Mouse (Mus musculus): ENCODE measurements around the gene Ctsz. TPM values are rescaled to one million over a fixed set of nuclear protein-coding genes. Genes with fewer than 3 reads are reported as not detected.

Gene Ctsz
- polyA plus RNA-seq, 1 experiment from 2014 or later, result 102 TPM

DNA sequence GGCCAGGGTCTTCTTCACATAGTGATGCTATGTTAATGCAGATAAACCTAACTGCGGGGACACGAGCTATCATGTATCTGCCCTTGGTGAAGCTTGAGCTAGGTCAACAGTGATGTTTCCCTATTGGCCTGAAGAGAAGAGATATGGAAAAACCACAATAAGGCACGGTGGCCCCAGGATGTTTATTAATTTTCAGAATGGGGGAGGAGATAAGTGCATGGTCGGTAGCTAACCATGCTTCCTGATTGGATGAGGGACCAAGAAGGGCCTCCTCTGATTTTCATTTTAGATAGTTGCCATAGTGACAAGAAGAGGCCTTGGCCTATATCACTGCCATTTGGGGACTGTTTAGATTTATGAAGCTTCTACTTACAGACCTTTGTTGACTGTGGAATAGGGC, 31.5 kb upstream of the Ctsz start:
- H3K4me1 ChIP-seq (ENCODE audit: control insufficient read depth, insufficient read depth, low read length), result peaks cover 7% of the 10 kb centered on the region; the same call in 1 of the 2 replicates
- no peaks in the 10 kb centered on the region; the same call in 1 of the 2 replicates for H3K36me3 ChIP-seq (ENCODE audit: control insufficient read depth, insufficient read depth, low read length)
- no peak overlapping the region for H3K27ac ChIP-seq (ENCODE audit: low read depth, low read length)
- no peak overlapping the region for H3K4me2 ChIP-seq
- WGBS, result 90% methylated on average over 4 of the region's 4 CpGs
- H3K9me3 ChIP-seq (ENCODE audit: control insufficient read depth, low read length), result no peaks in the 10 kb centered on the region
- H3K9ac ChIP-seq (ENCODE audit: low read length), result no peak overlapping the region
- no peaks in the 10 kb centered on the region for H3K27me3 ChIP-seq (ENCODE audit: control insufficient read depth, insufficient read depth, low read length)
- peak; percentile 57 for DNase-seq (ENCODE audit: low spot score, missing footprints)
- no peak for ATAC-seq (ENCODE audit: low FRiP score)
- no peak overlapping the region for H3K4me3 ChIP-seq (ENCODE audit: low read depth, low read length)

DNA sequence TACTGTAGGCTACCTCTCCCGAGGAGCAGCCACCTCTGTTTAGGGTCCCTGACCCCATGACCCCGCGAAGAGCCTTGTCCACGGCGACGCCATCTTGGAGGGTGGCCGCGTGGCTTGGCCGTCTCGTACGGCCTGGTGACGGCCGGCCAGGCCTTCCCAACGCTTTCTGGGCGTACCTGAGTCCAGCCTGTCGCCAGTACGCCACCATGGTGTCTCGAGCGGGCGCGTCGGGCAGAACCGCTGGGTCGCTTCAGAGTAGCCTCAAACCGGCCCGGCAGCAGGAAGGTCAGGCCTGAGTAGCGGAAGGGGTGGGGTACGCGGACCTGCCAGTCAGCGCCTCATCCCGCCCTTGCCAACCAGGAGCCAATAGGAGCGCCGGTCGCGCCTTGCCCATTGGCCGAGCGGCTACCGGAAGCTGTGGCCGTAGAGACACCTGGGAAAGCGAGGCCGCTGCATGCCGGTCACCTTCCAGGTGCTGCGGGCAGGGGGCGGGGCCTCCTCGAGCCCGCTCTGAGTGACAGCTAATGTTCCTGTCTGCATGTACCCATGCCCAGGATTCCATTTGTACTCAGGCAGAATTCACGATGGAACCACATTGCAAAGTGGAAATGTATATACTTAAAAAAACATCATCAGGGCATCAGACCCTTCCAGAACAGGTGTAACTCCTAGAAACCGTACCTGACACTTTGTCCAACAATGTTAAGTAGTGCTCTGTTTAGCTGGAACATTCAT, 25.1 kb upstream of the Ctsz start, which contains the start of gene Atp5e:
Atp5e (minus strand) TSS at position 317 of the 735 bp plus-strand sequence.
- H3K9me3 ChIP-seq (ENCODE audit: control insufficient read depth, low read length), result no peaks in the 10 kb centered on the region
- peak within 1 kb of the TSS; percentile 95 for H3K4me2 ChIP-seq
- no peaks in the 10 kb centered on the region for H3K27me3 ChIP-seq (ENCODE audit: control insufficient read depth, insufficient read depth, low read length)
- DNase-seq (ENCODE audit: low spot score, missing footprints) (peak; percentile 98), ATAC-seq (ENCODE audit: low FRiP score) (peak; percentile 100)
- peaks cover 7% of the 10 kb centered on the region; the same call in 1 of the 2 replicates for H3K4me1 ChIP-seq (ENCODE audit: control insufficient read depth, insufficient read depth, low read length)
- 0 out of 2 replicates have a peak within 1 kb of the TSS, but pooled peaks have one; percentile 25 for H3K27ac ChIP-seq (ENCODE audit: low read depth, low read length)
- H3K36me3 ChIP-seq (ENCODE audit: control insufficient read depth, insufficient read depth, low read length), result peaks cover 4% of the 10 kb centered on the region; the same call in 1 of the 2 replicates
- peak within 1 kb of the TSS; percentile 91 for H3K9ac ChIP-seq (ENCODE audit: low read length)
- 2% methylated on average over 48 of the region's 48 CpGs for WGBS
- peak within 1 kb of the TSS; percentile 73 for H3K4me3 ChIP-seq (ENCODE audit: low read depth, low read length)

DNA sequence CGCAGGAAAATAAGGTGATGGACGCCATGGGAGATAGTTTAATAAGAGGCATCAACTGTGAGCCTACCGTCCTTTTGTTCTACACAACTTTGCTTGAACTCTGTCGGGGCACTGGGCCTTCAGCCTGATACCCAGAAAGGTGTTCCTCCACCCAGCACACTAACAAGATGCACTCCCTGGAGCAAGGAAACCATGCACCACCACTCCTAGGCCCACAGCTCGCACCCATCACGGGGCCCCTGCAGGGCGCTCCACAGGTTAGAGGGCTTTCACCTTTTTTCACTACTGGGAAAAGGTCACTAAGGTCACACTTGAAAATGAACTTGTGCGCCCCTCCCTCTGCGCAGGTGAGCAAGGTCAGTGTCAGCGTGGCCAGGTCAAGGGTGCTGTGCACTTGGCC, 24.5 kb upstream of the Ctsz start:
- H3K4me2 ChIP-seq, result peak overlapping the region; percentile 95
- H3K9ac ChIP-seq (ENCODE audit: low read length), result peak overlapping the region; percentile 91
- peak overlapping the region; percentile 73 for H3K4me3 ChIP-seq (ENCODE audit: low read depth, low read length)
- H3K36me3 ChIP-seq (ENCODE audit: control insufficient read depth, insufficient read depth, low read length), result peaks cover 4% of the 10 kb centered on the region; the same call in 1 of the 2 replicates
- ATAC-seq (ENCODE audit: low FRiP score), result peak; percentile 18
- peak; percentile 89 for DNase-seq (ENCODE audit: low spot score, missing footprints)
- whole genome bisulfite sequencing, result 44% methylated on average over 10 of the region's 10 CpGs
- H3K4me1 ChIP-seq (ENCODE audit: control insufficient read depth, insufficient read depth, low read length), result peaks cover 7% of the 10 kb centered on the region
- no peaks in the 10 kb centered on the region for H3K9me3 ChIP-seq (ENCODE audit: control insufficient read depth, low read length)
- no peaks in the 10 kb centered on the region for H3K27me3 ChIP-seq (ENCODE audit: control insufficient read depth, insufficient read depth, low read length)
- no peak overlapping the region for H3K27ac ChIP-seq (ENCODE audit: low read depth, low read length)

DNA sequence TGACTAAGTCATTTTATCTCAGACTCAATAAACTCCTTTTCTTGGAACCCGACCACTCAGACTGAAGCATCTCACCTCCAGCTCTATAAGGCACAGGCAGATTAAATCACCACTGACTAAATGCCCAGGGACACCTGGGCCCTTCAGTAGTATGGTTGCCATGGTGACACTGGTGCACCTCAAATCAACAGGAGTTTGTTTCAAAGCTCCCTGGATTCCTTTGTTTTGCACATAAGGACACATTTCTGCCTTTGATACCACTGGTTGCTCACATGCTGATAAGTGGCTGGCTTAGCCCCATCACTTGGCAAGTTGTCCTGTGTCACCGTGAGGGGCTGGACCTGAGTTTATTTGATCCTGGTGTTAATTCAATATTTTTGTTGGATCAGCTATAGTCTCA, 20.5 kb upstream of the Ctsz start:
- H3K27ac ChIP-seq (ENCODE audit: low read depth, low read length), result no peak overlapping the region
- no peak overlapping the region for H3K9ac ChIP-seq (ENCODE audit: low read length)
- no peak for ATAC-seq (ENCODE audit: low FRiP score)
- DNase-seq (ENCODE audit: low spot score, missing footprints), result no peak
- peaks cover 9% of the 10 kb centered on the region for H3K4me1 ChIP-seq (ENCODE audit: control insufficient read depth, insufficient read depth, low read length)
- no peaks in the 10 kb centered on the region for H3K9me3 ChIP-seq (ENCODE audit: control insufficient read depth, low read length)
- WGBS, result 63% methylated on average over 2 of the region's 2 CpGs
- no peak overlapping the region for H3K4me3 ChIP-seq (ENCODE audit: low read depth, low read length)
- no peaks in the 10 kb centered on the region for H3K27me3 ChIP-seq (ENCODE audit: control insufficient read depth, insufficient read depth, low read length)
- H3K36me3 ChIP-seq (ENCODE audit: control insufficient read depth, insufficient read depth, low read length), result peaks cover 4% of the 10 kb centered on the region; the same call in 1 of the 2 replicates
- H3K4me2 ChIP-seq, result no peak overlapping the region

DNA sequence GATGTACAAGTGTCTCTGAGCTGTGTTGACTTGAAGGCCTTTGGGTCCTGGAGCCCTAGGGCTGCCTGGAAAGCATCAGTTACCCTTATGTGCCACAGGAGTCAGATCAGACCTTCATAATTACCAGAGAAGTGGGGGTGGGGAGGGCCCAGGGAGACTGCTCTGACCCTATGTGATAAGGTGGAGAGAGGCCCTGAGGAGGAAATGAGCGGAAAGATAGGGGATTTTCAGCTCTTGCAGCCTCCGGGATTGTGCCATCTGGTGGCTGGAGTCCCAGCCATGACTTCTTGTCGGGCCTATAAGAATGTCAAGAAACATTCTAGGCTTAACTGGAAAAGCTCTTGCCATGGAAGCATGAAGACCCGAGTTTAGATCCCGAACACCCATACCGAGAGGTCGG, 14.8 kb upstream of the Ctsz start:
- Histone ChIP-seq H3K4me3 (ENCODE audit: low read depth, low read length) (no peak overlapping the region), H3K9ac (ENCODE audit: low read length) (no peak overlapping the region), H3K27ac (ENCODE audit: low read depth, low read length) (no peak overlapping the region), H3K36me3 (ENCODE audit: control insufficient read depth, insufficient read depth, low read length) (no peaks in the 10 kb centered on the region), H3K4me2 (no peak overlapping the region), H3K9me3 (ENCODE audit: control insufficient read depth, low read length) (no peaks in the 10 kb centered on the region), H3K27me3 (ENCODE audit: control insufficient read depth, insufficient read depth, low read length) (no peaks in the 10 kb centered on the region), H3K4me1 (ENCODE audit: control insufficient read depth, insufficient read depth, low read length) (peaks cover 3% of the 10 kb centered on the region; the same call in 1 of the 2 replicates)
- 82% methylated on average over 7 of the region's 7 CpGs for WGBS
- no peak for ATAC-seq (ENCODE audit: low FRiP score)
- DNase-seq (ENCODE audit: low spot score, missing footprints), result no peak

DNA sequence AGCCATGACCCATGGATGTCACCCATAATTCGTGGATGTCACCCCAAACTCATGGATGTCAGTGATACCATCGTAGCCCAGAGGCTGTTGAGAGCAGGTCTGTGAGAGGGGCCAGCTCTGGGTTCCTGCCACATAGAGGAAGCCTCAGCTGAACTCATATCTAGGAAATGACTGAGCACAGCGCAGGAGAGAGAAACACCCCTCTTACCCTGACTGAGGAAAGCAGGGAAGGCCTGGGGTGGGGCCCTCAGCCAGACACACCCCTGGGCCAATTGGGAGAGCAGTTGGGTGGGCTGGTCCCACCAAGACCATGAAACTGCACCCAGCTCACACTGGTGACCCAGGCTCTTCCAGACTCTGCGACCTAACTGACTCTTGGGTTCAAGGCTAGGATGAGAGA, 11.5 kb upstream of the Ctsz start, which contains the start of gene Tubb1:
Tubb1 (plus strand) TSS at position 343 of the 400 bp plus-strand sequence.
- WGBS, result 84% methylated on average over 4 of the region's 4 CpGs
- Histone ChIP-seq H3K9ac (ENCODE audit: low read length) (no peak within 1 kb of the TSS), H3K4me1 (ENCODE audit: control insufficient read depth, insufficient read depth, low read length) (peaks cover 3% of the 10 kb centered on the region; the same call in 1 of the 2 replicates), H3K4me3 (ENCODE audit: low read depth, low read length) (no peak within 1 kb of the TSS), H3K27me3 (ENCODE audit: control insufficient read depth, insufficient read depth, low read length) (no peaks in the 10 kb centered on the region), H3K27ac (ENCODE audit: low read depth, low read length) (no peak within 1 kb of the TSS), H3K9me3 (ENCODE audit: control insufficient read depth, low read length) (no peaks in the 10 kb centered on the region), H3K36me3 (ENCODE audit: control insufficient read depth, insufficient read depth, low read length) (no peaks in the 10 kb centered on the region), H3K4me2 (no peak within 1 kb of the TSS)
- no peak for DNase-seq (ENCODE audit: low spot score, missing footprints)
- ATAC-seq (ENCODE audit: low FRiP score), result no peak; the same call in 1 of the 2 replicates

DNA sequence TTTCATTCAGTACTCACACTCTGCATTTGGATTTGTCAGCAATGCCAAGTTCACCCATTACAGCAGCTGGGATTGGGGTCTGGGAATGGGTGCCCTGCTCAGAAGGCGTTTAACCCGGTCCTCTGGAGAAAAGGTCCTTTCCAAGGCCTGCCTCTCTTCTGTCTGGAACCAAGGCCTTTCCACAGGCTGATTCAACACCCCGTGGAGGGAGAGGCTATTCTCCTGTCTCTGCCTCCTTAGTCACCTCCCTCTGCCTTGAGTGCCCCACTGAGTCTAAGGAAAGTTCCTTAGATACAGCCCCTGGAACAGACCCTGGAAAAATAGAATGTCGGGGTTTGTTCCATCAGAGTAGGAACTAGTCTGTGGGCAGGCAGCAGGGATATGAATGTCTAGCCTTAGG, 9.6 kb upstream of the Ctsz start:
- WGBS, result 80% methylated on average over 4 of the region's 4 CpGs
- Histone ChIP-seq H3K27ac (ENCODE audit: low read depth, low read length) (no peak overlapping the region), H3K4me1 (ENCODE audit: control insufficient read depth, insufficient read depth, low read length) (peaks cover 3% of the 10 kb centered on the region; the same call in 1 of the 2 replicates), H3K36me3 (ENCODE audit: control insufficient read depth, insufficient read depth, low read length) (no peaks in the 10 kb centered on the region), H3K9me3 (ENCODE audit: control insufficient read depth, low read length) (no peaks in the 10 kb centered on the region), H3K4me3 (ENCODE audit: low read depth, low read length) (no peak overlapping the region), H3K4me2 (no peak overlapping the region), H3K9ac (ENCODE audit: low read length) (no peak overlapping the region), H3K27me3 (ENCODE audit: control insufficient read depth, insufficient read depth, low read length) (no peaks in the 10 kb centered on the region)
- DNase-seq (ENCODE audit: low spot score, missing footprints) (no peak), ATAC-seq (ENCODE audit: low FRiP score) (no peak)

DNA sequence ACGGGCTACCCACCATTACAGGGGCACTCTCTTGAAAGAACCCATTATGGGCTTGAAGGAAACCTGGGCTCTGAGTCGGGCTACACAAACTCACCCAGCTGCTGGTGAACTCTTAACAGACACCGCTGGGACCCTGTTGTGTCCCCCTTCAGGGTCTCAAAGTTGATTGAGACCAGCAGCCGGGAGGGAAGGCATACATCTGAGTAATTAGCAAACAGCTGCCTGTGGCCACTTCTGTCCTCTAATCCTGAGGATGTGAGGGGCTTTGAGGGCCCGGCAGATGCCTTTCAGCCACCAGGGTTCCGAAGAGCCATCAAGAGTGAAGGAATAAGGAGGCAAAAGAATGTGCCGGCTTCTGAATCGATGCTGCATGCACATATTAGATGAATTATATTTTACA, 8.1 kb upstream of the Ctsz start:
- Histone ChIP-seq H3K4me1 (ENCODE audit: control insufficient read depth, insufficient read depth, low read length) (peaks cover 3% of the 10 kb centered on the region; the same call in 1 of the 2 replicates), H3K27ac (ENCODE audit: low read depth, low read length) (no peak overlapping the region), H3K9me3 (ENCODE audit: control insufficient read depth, low read length) (no peaks in the 10 kb centered on the region), H3K27me3 (ENCODE audit: control insufficient read depth, insufficient read depth, low read length) (no peaks in the 10 kb centered on the region), H3K36me3 (ENCODE audit: control insufficient read depth, insufficient read depth, low read length) (no peaks in the 10 kb centered on the region), H3K4me3 (ENCODE audit: low read depth, low read length) (no peak overlapping the region), H3K4me2 (no peak overlapping the region), H3K9ac (ENCODE audit: low read length) (no peak overlapping the region)
- no peak for DNase-seq (ENCODE audit: low spot score, missing footprints)
- 54% methylated on average over 8 of the region's 8 CpGs for WGBS
- ATAC-seq (ENCODE audit: low FRiP score), result peak; percentile 51; the same call in 1 of the 2 replicates

DNA sequence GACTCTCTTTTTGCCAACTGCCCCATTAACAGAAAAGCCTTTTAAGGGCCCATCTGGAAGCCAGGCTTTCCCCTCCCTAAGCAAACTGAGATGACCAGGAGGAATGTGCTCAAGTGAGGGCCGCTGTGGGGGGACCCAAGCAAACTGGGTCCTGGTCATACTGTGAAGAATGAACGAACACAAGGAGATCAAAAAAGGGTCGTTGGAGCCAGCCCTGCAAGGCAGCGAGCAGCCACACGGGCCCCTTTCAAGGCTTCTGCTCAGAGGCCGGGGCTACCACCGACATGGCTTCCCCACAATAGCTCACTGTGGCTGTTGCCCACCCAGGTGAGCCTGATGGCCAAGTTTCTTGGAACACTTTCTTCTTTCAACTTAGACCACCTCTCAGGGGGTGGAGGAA, 7.7 kb upstream of the Ctsz start:
- WGBS, result 53% methylated on average over 7 of the region's 7 CpGs
- ATAC-seq (ENCODE audit: low FRiP score) (peak; percentile 28; the same call in 1 of the 2 replicates), DNase-seq (ENCODE audit: low spot score, missing footprints) (no peak)
- H3K4me1 ChIP-seq (ENCODE audit: control insufficient read depth, insufficient read depth, low read length), result peaks cover 3% of the 10 kb centered on the region; the same call in 1 of the 2 replicates
- no peaks in the 10 kb centered on the region for H3K27me3 ChIP-seq (ENCODE audit: control insufficient read depth, insufficient read depth, low read length)
- H3K36me3 ChIP-seq (ENCODE audit: control insufficient read depth, insufficient read depth, low read length), result no peaks in the 10 kb centered on the region
- no peak overlapping the region for H3K9ac ChIP-seq (ENCODE audit: low read length)
- H3K4me2 ChIP-seq, result no peak overlapping the region
- no peak overlapping the region for H3K27ac ChIP-seq (ENCODE audit: low read depth, low read length)
- H3K9me3 ChIP-seq (ENCODE audit: control insufficient read depth, low read length), result no peaks in the 10 kb centered on the region
- H3K4me3 ChIP-seq (ENCODE audit: low read depth, low read length), result no peak overlapping the region
